Mouse (Mus musculus) Patski (cell line): ENCODE measurements at regions not wholly inside any gene's neighbourhood (a gene's known extent, or its start where the extent isn't known, plus 50 kb on each side); places are given as distances from the start of the nearest gene placed in this dataset.
A peak's percentile ranks its signal among the peaks of the same experiment; 100 is the strongest.
"Not testable (repeated sequence)": the region's sequence is repeated elsewhere in the genome, so short reads cannot be mapped to it uniquely, and the experiment has no call there.

ENCODE experiments used
- ATAC-seq: fragments of 100-300 bp; one replicate; pipeline ENCODE4 v1.8.0; 2021
- CTCF ChIA-PET: fragments of 350-600 bp; sonication (Branson Sonifier 250); formaldehyde crosslinking; loops from one replicate; lab custom pipeline; 2022; ENCODE audit warnings: inconsistent platforms; lab: Charles Lee
- POLR2A ChIA-PET: fragments of 350-600 bp; sonication (Branson Sonifier 250); formaldehyde crosslinking; loops from one replicate; lab custom pipeline; 2022; ENCODE audit warnings: antibody characterized with exemption, inconsistent platforms; lab: Charles Lee
- DNase-seq: peaks from one replicate; pipeline ENCODE4 v3.0.0-alpha.2; 2011; ENCODE audit warnings: low read depth, low spot score
- H3K27me3 ChIP-seq: fragments of 371-371 bp; one replicate; pipeline ENCODE4 v1.5.1; 2021
- CTCF ChIP-seq: fragments of 100-300 bp; IDR thresholded peaks from one replicate; pipeline ENCODE4 v1.5.1; 2021
- in situ Hi-C: fragments of 300-500 bp; cut with MboI; formaldehyde crosslinking; loops from 3 replicates; pipeline ENCODE4 v1.11.1; 2018; ENCODE audit warnings: low pct_unique_long_range_greater_than_20kb, mixed read lengths

GRCm38 (mm10) chr9:33546126-33546737 lies 910.2 kb downstream of the Ets1 start:
- ATAC-seq (no peak), DNase-seq (no peak)
- in situ Hi-C loops, result no loop called here
- H3K27me3 ChIP-seq, result no peaks in the 10 kb centered on the region
- POLR2A ChIA-PET, result no interaction called here
- CTCF ChIA-PET, result interaction anchor here (1.1 to 1.2 kb wide), 2 partner anchors 81 to 309 kb away, joined by 3 read pairs; no protein-coding TSS in a partner anchor
- TF ChIP-seq CTCF, result no peak

DNA sequence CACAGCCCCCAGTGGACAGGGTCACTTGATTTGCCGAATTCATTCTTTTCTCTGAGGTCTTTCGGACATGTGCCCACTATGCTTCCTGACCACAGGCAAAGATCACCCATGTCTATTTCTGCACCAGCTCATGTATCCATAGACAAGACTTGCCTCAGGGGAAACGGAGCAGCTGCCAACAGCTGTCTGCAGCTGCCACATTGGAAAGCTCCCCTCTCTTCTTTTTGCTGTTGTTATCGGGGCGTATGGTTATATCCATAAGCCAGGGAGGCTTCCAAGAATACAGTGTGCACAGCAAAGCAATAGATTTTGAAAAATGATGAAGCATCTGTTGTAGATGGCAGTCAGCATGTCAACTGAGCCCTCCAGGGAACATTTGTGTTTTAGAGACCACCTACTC lies 913.4 kb downstream of the Ets1 start:
- no peaks in the 10 kb centered on the region for H3K27me3 ChIP-seq
- no peak for ATAC-seq
- TF ChIP-seq CTCF, result no peak
- in situ Hi-C loops, result no loop called here
- no peak for DNase-seq
- ChIA-PET CTCF (interaction anchor here (2.5 kb wide), 1 partner anchor 12 kb away, joined by 6 read pairs; no protein-coding TSS in a partner anchor), POLR2A (no interaction called here)

DNA sequence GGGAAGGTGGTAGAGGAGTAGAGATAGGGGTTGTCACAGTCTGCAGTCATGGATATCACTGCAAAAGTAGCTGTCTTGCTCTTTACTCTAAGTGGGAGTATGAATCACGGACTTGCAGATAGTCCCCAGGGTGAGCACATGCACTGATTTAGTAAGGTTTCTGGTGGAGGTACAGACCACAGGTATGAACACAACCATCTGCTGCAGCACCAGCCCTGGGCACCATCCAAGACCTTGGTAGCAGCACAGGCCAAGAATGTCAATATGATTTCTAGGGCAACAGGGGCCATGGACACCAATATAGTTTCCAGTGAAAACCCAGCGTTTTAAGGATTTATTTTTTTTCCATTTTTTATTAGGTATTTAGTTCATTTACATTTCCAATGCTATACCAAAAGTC lies 913.7 kb upstream of the Kirrel3 start:
- CTCF ChIA-PET, result no interaction called here
- H3K27me3 ChIP-seq, result no peaks in the 10 kb centered on the region
- no peak for TF ChIP-seq CTCF
- ATAC-seq (no peak), DNase-seq (no peak)
- in situ Hi-C loops, result no loop called here
- POLR2A ChIA-PET, result no interaction called here

DNA sequence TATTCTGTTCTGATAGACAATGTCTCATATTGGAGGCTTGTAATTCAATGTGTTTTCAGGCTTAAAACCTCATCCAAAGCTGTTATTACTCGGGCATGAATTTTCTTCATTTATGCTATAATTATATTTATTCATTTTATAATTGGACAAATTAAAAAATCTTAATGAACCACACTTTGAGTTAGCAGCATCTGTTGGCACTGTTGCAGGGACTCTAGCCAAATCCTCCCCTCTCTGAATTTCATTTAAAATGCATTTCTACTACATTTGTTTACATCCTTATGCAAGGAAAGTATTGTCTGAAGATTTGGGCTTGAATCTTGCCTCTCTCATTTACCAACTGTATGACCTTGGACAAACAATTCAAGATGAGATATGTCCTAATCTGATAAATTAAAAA lies 874.2 kb upstream of the Kirrel3 start:
- in situ Hi-C loops, result no loop called here
- no peak for TF ChIP-seq CTCF
- DNase-seq, result no peak
- CTCF ChIA-PET, result no interaction called here
- H3K27me3 ChIP-seq, result no peaks in the 10 kb centered on the region
- POLR2A ChIA-PET, result no interaction called here
- no peak for ATAC-seq

GRCm38 (mm10) chr9:33624378-33624777 lies 861.3 kb upstream of the Kirrel3 start:
- ChIA-PET POLR2A (no interaction called here), CTCF (no interaction called here)
- H3K27me3 ChIP-seq, result no peaks in the 10 kb centered on the region
- no peak for ATAC-seq
- no peak for TF ChIP-seq CTCF
- in situ Hi-C loops, result no loop called here
- no peak for DNase-seq

- DNase-seq, result peak; percentile 22
- ChIA-PET POLR2A (interaction anchor here (0.7 kb wide), 1 partner anchor 337 kb away, joined by 3 read pairs; no protein-coding TSS in a partner anchor), CTCF (interaction anchor here (1.6 kb wide), 1 partner anchor 11 kb away, joined by 4 read pairs; no protein-coding TSS in a partner anchor)
- no peak for TF ChIP-seq CTCF
- in situ Hi-C loops, result no loop called here
- peak; percentile 57 for ATAC-seq
- no peaks in the 10 kb centered on the region for H3K27me3 ChIP-seq
Observed at GRCm38 (mm10) chr9:33629731-33630473, 855.8 kb upstream of the Kirrel3 start.

DNA sequence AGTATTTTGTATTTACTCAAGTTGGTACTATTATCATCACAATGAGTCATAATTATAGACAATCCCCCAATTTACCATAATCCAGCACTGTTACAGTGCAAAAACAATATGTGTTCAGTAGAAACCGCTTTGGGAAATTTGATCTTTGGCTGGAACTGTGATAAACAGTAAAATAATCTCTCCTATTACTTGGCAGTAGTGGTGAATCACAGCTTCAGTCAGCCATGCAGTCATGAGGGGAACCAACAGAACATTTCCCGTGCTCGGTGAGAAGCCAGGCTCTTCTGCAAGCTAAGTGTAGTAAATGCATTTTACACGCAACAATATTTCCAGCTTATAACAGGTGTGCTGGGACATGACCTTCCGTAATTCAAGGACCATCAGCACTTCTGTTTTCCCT lies 822.7 kb upstream of the Kirrel3 start:
- TF ChIP-seq CTCF, result no peak
- POLR2A ChIA-PET, result no interaction called here
- in situ Hi-C loops, result no loop called here

GRCm38 (mm10) chr9:33681129-33681528 lies 804.6 kb upstream of the Kirrel3 start:
- ATAC-seq (no peak), DNase-seq (no peak)
- no peaks in the 10 kb centered on the region for H3K27me3 ChIP-seq
- CTCF ChIA-PET, result interaction anchor here (3.1 kb wide), 1 partner anchor 9 kb away, joined by 11 read pairs; no protein-coding TSS in a partner anchor
- POLR2A ChIA-PET, result no interaction called here
- TF ChIP-seq CTCF, result no peak
- in situ Hi-C loops, result no loop called here

More for the DNA sequence above, 822.7 kb upstream of the Kirrel3 start:
- H3K27me3 ChIP-seq, result no peaks in the 10 kb centered on the region
- peak; percentile 50 for DNase-seq
- peak; percentile 67 for ATAC-seq
- CTCF ChIA-PET, result no interaction called here

GRCm38 (mm10) chr9:33691731-33692130 lies 794.0 kb upstream of the Kirrel3 start:
- ATAC-seq (no peak), DNase-seq (no peak)
- POLR2A ChIA-PET, result no interaction called here
- TF ChIP-seq CTCF, result no peak
- CTCF ChIA-PET, result no interaction called here
- no peaks in the 10 kb centered on the region for H3K27me3 ChIP-seq
- in situ Hi-C loops, result no loop called here

- DNase-seq (no peak), ATAC-seq (no peak)
- H3K27me3 ChIP-seq, result no peaks in the 10 kb centered on the region
- in situ Hi-C loops, result no loop called here
- TF ChIP-seq CTCF, result no peak
- POLR2A ChIA-PET, result no interaction called here
- CTCF ChIA-PET, result no interaction called here
Observed at GRCm38 (mm10) chr9:33717614-33718013, 768.1 kb upstream of the Kirrel3 start.

- ChIA-PET CTCF (interaction anchor here (2.0 kb wide), 1 partner anchor 11 kb away, joined by 5 read pairs; no protein-coding TSS in a partner anchor), POLR2A (no interaction called here)
- ATAC-seq (no peak), DNase-seq (no peak)
- no peak for TF ChIP-seq CTCF
- in situ Hi-C loops, result no loop called here
- no peaks in the 10 kb centered on the region for H3K27me3 ChIP-seq
Observed at GRCm38 (mm10) chr9:33724811-33725210, 760.9 kb upstream of the Kirrel3 start.

DNA sequence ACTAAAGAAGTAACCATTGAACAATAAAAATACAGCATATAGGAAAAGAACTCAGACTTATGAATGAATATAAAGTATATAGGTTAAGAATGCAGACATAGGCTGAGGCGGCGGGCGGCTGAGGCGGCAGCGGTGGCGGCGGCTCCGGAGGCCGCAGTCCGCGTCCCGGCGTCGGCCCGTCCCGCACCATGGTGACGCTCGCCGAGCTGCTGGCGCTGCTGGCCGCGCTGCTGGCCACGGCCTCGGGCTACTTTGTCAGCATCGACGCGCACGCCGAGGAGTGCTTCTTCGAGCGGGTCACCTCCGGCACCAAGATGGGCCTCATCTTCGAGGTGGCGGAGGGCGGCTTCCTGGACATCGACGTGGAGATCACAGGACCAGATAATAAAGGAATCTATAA lies 757.6 kb upstream of the Kirrel3 start:
- H3K27me3 ChIP-seq, CTCF ChIA-PET, in situ Hi-C loops, POLR2A ChIA-PET, DNase-seq, ATAC-seq: not testable (repeated sequence)
